Mouse (Mus musculus): ENCODE results near the gene Bsn. TPM values are rescaled to one million over a fixed set of nuclear protein-coding genes. Genes with fewer than 3 reads are reported as not detected.

Gene Bsn
- total RNA-seq (2021) (1 to 10 TPM; 5.0 to 5.2 TPM), polyA plus RNA-seq (2012; rRNA removed) (4.1 and 4.3 TPM in 2 replicates)
- long read RNA-seq, partial matches to known transcripts, result 0 of 1 reads
- long read RNA-seq, other reads (novel, unspliced or antisense), result 1 of 1 reads

DNA sequence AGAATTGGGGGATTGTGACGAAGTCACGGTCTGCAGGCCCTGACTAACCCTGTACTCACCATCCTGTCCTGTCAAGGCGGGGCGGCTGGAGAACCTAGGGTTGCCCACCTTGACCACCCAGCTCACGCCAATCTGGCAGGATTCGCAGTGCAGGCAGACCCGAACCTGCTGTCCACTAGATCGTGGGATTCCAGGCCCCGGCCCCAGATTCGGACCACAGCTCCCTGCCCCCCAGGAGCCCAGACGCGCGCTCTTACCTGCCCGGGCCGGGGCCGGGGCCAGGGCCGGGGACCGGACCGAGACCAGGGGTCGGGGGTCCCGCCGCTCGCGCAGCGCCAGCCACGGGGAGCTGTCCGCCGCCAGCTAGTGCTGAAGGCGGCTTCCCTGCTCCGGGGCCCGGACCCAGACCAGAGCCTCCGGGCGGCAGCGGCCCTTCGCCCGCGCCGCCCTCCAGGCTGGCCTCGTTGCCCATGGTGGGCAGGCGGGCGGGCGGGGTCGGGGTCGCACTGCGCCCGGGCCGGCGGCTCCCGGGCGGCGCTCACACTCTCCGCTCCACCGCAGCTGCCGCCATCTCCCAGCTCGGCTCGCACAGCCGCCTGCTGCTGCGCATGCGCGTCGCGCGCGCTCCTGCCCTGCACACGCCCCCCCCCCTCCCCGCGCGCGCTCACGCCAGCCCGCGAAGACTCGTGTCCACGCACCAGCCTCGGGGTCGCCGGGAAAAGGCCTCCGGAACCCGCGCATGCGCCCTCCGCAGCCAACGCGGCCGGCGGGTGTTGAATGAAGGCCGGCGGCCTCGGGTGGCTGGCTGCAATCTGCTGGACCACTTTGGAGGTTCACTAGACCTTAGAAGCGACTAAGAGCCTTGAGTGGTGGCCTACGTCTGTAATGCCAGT is at the start of gene Bsn:
Bsn (minus strand) TSS at position 598 of the 893 bp plus-strand sequence.
- DNase-seq, result peak; percentile 74

GRCm38 (mm10) chr9:108239951-108240350 is 49.8 kb upstream of the Bsn start:
- no peak for DNase-seq

- DNase-seq, result no peak
Measured at GRCm38 (mm10) chr9:108238831-108239230, 48.6 kb upstream of the Bsn start.

DNA sequence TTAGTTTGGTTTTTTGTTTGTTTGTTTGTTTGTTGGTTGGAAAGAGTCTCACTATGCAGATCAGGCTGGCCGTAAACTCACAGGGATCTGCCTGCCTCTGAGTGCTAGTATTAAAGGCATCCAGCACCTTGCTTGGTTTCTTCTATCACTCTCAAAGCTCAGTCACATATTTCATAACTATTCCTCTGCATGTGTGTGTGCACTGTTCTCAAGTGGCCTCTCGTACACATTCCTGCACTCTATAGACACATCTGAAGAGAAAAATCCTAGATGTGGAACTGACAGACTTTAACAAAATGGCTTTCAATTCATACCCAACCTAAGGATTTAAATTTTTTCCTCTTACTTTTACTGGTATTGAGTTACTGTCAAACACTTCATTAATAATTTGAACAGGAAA is 48.2 kb upstream of the Bsn start:
- no peak for DNase-seq

GRCm38 (mm10) chr9:108234682-108235081 is 44.5 kb upstream of the Bsn start:
- DNase-seq, result peak; percentile 48

- DNase-seq, result no peak
Measured at GRCm38 (mm10) chr9:108232908-108233307, 42.7 kb upstream of the Bsn start.

- peak; percentile 70 for DNase-seq
Measured at GRCm38 (mm10) chr9:108227911-108228649, 37.9 kb upstream of the Bsn start.

GRCm38 (mm10) chr9:108225166-108225565 is 35.0 kb upstream of the Bsn start:
- DNase-seq, result no peak

- no peak for DNase-seq
Measured at GRCm38 (mm10) chr9:108223633-108224032, 33.4 kb upstream of the Bsn start.

DNA sequence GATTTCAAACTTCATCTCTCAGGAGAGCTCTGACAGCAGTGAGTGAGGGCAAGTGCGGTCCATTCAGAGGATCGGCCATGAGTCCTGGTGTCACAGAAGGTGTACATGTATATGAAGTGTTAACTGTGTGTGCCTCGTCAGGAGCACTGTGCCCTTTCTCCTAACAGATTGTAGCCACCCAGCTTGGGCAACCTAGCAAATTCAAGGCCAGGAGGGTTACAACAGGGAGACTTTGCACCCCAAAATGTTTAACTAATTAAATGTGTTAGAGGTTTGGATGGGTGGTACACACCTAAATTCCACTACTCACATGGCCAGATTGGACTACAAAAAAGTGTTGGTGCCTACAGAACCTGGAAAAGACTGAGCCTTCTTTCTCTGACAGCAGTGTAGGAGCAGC is 31.4 kb upstream of the Bsn start:
- DNase-seq, result no peak

DNA sequence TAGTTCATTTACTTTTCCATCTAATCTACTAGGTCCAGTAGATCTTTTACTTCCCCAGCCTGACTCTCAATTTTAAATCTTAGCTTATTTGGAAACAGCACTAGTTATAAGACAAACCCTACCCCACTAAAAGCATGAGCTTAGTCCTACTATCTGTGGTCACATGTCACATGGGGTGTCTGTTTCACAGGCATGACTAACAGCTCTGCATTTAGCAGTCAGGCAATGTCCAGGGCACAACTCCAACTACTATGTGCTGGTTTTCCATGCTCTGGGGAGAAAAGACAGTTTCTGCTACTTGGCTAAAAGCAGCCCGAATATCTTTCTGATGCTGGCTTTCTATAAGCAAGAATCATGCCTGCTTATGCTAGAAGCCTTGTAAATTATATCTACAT is 30.2 kb upstream of the Bsn start:
- DNase-seq, result peak; percentile 63

DNA sequence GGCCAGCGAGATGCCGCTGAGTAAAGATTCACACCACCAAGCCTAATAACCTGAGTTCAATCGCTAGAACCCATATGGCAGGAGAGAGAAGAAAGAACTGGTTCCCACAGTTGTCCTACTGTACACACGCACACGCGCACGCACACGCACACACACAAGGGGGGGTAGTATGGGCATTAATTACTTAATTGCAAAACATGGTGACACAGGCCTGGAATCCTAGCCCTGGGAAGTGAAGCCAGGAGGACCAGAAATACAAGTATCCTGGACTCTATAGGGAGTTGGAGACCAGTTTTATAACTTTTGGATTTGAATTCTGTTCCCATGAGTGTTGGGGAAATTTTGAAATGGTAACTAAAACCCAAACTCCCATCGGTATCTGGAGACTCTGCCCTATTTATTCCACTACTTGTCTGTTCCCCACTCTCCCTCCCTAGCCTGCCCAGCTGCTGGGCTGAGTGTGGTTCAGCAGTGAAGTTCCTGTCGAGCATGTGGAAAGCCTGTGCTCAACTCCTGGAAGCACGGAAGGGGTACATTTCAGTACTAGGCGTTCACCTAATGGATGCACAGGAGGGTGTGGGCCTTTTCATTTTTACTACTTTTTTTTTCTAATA is 29.7 kb upstream of the Bsn start:
- DNase-seq, result no peak

DNA sequence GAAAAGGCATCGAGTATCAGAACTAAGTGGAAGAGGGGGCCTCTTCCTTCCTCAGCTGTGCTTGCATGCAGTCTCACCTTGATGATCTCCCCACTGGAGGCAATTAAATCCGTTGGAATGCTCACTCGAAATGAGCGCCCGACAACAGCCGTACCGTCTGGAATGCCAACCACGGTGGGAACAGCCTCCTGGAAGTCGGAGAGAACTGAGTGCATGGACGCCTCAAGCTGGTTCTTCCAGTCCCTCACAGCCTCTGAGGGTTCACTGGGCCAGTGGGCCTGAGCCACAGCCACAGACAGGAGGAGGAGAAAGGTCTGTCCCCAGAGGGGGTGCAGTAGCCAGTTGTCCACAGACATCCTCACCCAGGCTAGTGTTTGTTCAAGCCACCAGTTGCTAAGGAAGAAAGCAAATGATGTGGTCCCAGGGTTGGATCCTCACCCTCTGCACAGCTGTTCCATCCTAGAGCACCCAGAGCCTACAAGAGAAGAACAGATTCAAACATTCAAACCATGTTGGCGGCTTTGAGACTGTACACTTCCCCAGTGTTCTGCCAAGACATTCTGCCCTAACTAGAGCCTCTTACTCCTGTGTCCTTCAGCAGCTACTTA is 27.9 kb upstream of the Bsn start:
- DNase-seq, result no peak

DNA sequence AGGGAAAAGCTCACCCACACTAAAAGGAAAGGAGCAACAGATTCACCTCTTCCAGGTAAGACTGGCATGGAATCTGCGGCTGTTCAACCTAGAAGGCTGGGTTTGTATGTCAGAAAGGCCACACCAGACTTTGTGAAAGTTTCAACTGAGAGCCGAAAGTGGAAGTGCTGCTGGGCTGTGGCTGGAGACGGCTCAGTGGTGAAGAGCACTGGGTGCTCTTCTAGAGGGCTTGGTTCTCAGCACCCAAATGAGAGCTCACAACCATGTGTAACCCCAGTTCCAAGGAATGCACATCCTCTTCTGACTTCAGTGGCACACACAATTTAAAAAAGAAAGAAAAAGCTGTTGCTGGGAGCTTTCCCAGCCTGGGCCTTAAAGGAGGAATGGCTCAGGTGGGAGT is 27.2 kb upstream of the Bsn start:
- no peak for DNase-seq

DNA sequence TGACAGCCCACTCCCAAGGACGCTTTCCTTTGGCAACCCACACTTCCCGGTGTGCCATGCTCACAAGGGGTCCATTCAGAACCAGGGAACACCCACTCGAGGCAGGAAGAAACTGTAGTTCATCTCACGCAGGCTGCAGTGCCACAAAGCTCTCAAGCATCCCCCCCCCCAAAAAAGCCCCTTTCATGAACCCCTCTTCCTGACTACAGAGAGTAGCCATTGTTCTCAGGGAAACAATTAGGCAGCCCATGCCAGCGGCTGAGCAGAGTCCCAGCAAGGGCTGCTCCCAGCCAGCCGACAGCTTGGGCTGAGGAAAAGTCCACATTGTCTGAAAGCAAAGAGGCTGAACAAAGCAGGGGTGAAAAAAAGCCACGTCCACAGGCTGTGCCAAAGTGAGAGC is 22.9 kb upstream of the Bsn start:
- no peak for DNase-seq

DNA sequence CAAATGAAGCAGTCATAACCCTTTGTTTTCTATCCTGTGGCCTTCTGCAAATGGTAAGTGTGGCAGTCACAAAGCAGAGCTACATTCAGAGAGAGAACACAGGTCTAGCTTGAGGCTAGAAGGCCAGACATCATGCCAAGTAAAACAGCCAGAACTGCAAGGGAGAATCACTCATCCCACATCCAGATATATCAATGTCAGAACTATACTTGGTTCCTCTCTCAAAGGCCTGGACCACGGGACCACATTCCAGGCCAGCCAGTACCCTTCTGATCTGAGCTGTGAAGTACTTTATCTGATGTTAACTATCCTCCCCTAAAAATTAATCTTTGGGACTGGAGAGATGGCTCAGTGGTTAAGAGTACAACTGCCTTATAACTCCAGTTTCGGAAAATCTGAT is 22.2 kb upstream of the Bsn start:
- DNase-seq, result no peak

- DNase-seq, result no peak
Measured at GRCm38 (mm10) chr9:108205571-108205901, 15.4 kb upstream of the Bsn start.

- DNase-seq, result no peak
Measured at GRCm38 (mm10) chr9:108204884-108205570, 14.8 kb upstream of the Bsn start.

DNA sequence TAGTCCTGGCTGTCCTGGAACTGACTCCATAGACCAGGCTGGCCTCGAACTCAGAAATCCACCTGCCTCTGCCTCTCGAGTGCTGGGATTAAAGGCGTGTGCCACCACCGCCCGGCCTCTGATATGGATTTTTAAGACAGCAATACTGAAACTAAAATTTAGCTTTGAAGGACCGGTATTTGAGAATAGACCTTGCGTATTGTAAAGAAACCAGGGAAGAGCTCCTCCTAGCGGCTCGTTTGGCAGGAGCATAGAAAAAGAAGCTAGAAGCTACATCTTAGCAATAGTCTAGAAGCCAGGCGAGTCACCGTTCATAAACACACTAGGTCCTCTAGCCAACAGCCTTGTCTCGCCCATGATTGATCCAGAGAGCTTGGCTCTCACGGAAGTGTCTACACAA is 12.8 kb upstream of the Bsn start:
- peak; percentile 70 for DNase-seq

DNA sequence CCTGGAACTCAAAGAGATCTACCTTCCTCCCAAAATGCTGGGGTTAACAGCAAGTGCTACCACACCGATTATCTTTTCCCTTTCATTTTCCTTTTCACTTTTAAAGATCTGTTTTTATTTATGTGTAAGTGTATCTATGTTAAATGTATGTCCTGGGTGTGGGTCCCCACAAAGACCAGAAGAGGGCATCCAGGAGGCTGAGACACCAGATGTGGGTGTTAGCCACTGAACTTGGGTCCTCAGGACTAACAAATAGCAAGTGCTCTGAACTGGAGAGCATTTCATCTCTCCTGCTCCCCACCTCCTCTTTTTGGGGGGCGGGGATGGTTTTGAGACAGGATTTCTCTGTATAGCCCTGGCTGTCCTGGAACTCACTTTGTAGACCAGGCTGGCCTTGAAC is 12.0 kb upstream of the Bsn start:
- no peak for DNase-seq

GRCm38 (mm10) chr9:108201160-108201559 is 11.0 kb upstream of the Bsn start:
- DNase-seq, result peak; percentile 97

DNA sequence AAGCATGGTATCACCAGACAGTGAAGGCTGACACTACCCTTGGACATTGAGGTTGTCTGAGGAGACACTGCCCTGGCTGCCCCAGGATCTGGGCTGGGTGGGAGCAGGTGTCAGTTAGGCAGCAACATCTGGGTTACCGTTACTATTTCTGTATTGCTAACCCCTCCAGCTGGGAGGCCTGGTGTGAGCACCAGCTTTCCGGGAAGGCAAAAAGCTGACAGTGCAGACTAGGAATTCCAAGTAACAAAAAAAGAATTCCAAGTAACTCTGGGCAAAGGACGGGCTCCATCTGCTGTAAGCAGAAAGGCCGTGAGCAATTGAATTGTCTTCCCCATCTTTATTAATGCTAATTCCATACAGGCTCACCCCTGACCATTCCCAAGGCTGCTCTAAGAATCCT is 8.4 kb upstream of the Bsn start:
- DNase-seq, result no peak

Data from adrenal gland, adult 2 months (tissue).